Mouse (Mus musculus): Measurements from ENCODE around the gene Aco1. TPM values are rescaled to one million over a fixed set of nuclear protein-coding genes. Genes with fewer than 3 reads are reported as not detected.

The Aco1 gene
- polyA plus RNA-seq, 1 experiment from 2014 or later = 60.3 TPM

DNA sequence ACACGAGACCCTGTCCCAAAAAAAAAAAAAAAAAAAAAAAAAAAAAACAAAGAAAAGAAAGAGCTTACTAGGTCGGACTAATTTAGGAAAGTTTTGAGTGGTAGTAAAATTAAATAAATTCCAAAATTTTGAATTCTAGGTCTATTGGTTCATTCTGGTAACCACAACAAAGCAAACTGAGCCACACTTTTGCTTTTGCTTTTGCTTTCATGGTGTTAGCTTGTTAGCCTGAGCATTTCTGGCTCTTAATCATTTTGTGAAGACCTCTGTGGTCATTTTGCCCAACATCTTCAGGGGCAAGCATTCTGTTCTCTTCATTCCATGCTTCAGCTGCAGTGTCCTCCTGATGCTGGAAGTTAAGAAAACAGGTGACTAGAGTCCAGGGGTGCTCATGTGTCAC is 29.5 kb downstream of the Aco1 start:
- no peak for ATAC-seq (ENCODE audit: low read depth)
- 72% methylated on average over 2 of the region's 2 CpGs for WGBS
- H3K27ac ChIP-seq (ENCODE audit: low read length) = no peak overlapping the region

DNA sequence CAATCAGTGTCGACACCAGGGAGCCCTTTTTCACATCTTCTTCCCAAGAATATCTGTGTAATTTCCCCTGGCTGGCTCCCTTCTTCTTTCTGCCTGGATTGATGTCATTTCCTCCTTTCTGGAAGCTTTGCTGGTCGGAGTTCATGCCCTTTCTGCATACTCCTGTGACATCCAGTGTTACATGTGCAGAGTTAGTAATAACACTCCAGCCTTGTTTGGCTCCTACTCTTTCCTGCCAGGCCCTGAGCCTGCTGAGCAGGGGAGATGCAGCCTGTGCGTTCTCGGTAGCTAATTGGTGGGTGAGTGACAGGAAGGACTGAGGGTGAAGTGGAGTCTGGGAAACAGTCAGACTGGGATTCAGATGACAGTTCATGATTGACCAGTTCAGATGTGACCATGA is 31.4 kb downstream of the Aco1 start:
- H3K4me1 ChIP-seq (replicated peaks; ENCODE audit: control insufficient read depth, insufficient read depth, low read length) = no peaks in the 10 kb centered on the region; the same call in 1 of the 2 replicates
- H3K9me3 ChIP-seq (ENCODE audit: control insufficient read depth, low read length) = no peaks in the 10 kb centered on the region
- peaks cover 14% of the 10 kb centered on the region for H3K36me3 ChIP-seq (ENCODE audit: control insufficient read depth, insufficient read depth, low read length)
- H3K27me3 ChIP-seq (ENCODE audit: control insufficient read depth, insufficient read depth, low read depth, low read length) = no peaks in the 10 kb centered on the region
- no peak overlapping the region for H3K4me3 ChIP-seq (ENCODE audit: low read length)
- ATAC-seq (ENCODE audit: low read depth) = 0 out of 2 replicates have a peak, but pooled peaks have one; percentile 52
- 57% methylated on average over 4 of the region's 4 CpGs for WGBS
- no peak overlapping the region for H3K4me2 ChIP-seq (ENCODE audit: low read depth, low read length)
- no peak overlapping the region for H3K27ac ChIP-seq (ENCODE audit: low read length)
- no peak overlapping the region for H3K9ac ChIP-seq (ENCODE audit: low read length)

More for the DNA sequence above, 29.5 kb downstream of the Aco1 start:
- H3K4me1 ChIP-seq (replicated peaks; ENCODE audit: control insufficient read depth, insufficient read depth, low read length) = no peaks in the 10 kb centered on the region; the same call in 1 of the 2 replicates
- no peak overlapping the region for H3K4me2 ChIP-seq (ENCODE audit: low read depth, low read length)
- H3K4me3 ChIP-seq (ENCODE audit: low read length) = no peak overlapping the region
- no peak overlapping the region for H3K9ac ChIP-seq (ENCODE audit: low read length)
- H3K9me3 ChIP-seq (ENCODE audit: control insufficient read depth, low read length) = no peaks in the 10 kb centered on the region
- peaks cover 9% of the 10 kb centered on the region; the same call in 1 of the 2 replicates for H3K36me3 ChIP-seq (ENCODE audit: control insufficient read depth, insufficient read depth, low read length)
- H3K27me3 ChIP-seq (ENCODE audit: control insufficient read depth, insufficient read depth, low read depth, low read length) = no peaks in the 10 kb centered on the region

DNA sequence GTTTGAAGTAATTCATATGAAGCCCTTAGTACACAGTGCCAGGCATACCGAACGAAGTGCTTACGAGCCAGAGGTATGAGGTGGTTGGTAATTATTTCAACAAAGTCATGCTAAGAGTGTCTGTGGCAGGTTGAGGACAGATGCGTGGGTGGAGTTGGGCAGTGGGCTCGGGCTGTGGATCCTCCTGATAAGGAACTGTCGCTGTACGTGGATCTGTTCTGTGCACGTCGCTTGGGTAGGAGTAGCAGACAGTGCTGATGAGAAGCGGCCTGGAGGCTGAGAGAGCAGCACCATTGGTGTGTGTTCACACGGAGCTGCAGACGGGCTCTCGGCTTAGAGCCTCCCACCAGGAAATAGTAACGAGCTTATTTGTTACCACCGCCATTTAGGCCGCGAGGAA is 35.7 kb downstream of the Aco1 start:
- Histone ChIP-seq H3K36me3 (ENCODE audit: control insufficient read depth, insufficient read depth, low read length) (peaks cover 16% of the 10 kb centered on the region), H3K9ac (ENCODE audit: low read length) (no peak overlapping the region), H3K4me2 (ENCODE audit: low read depth, low read length) (no peak overlapping the region), H3K4me3 (ENCODE audit: low read length) (no peak overlapping the region), H3K9me3 (ENCODE audit: control insufficient read depth, low read length) (no peaks in the 10 kb centered on the region), H3K27me3 (ENCODE audit: control insufficient read depth, insufficient read depth, low read depth, low read length) (no peaks in the 10 kb centered on the region), H3K4me1 (replicated peaks; ENCODE audit: control insufficient read depth, insufficient read depth, low read length) (no peaks in the 10 kb centered on the region; the same call in 1 of the 2 replicates), H3K27ac (ENCODE audit: low read length) (no peak overlapping the region)
- ATAC-seq (ENCODE audit: low read depth) = no peak
- WGBS = 87% methylated on average over 17 of the region's 17 CpGs

DNA sequence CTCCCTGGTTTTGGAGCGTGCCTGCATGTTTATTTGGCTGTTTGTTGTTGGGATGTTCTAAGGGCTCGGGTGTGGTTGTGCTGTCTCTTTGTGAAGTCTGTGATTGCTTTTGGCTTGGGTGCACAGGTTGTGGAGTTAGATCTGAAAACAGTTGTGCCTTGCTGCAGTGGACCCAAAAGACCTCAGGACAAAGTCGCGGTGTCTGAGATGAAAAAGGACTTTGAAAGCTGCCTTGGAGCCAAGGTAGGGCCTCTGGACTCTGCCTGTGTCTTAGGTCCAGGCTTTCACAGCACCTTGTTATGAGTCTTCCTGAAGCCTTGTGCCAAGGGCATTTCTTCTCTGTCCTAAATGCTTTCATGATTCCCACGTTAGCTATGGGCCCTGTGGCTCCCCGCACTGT is 37.2 kb downstream of the Aco1 start:
- H3K4me2 ChIP-seq (ENCODE audit: low read depth, low read length) = no peak overlapping the region
- no peak overlapping the region for H3K9ac ChIP-seq (ENCODE audit: low read length)
- H3K4me3 ChIP-seq (ENCODE audit: low read length) = no peak overlapping the region
- no peak overlapping the region for H3K27ac ChIP-seq (ENCODE audit: low read length)
- ATAC-seq (ENCODE audit: low read depth) = no peak
- peaks cover 21% of the 10 kb centered on the region for H3K36me3 ChIP-seq (ENCODE audit: control insufficient read depth, insufficient read depth, low read length)
- 88% methylated on average over 6 of the region's 6 CpGs for WGBS
- no peaks in the 10 kb centered on the region for H3K9me3 ChIP-seq (ENCODE audit: control insufficient read depth, low read length)
- no peaks in the 10 kb centered on the region for H3K4me1 ChIP-seq (replicated peaks; ENCODE audit: control insufficient read depth, insufficient read depth, low read length)
- no peaks in the 10 kb centered on the region for H3K27me3 ChIP-seq (ENCODE audit: control insufficient read depth, insufficient read depth, low read depth, low read length)

DNA sequence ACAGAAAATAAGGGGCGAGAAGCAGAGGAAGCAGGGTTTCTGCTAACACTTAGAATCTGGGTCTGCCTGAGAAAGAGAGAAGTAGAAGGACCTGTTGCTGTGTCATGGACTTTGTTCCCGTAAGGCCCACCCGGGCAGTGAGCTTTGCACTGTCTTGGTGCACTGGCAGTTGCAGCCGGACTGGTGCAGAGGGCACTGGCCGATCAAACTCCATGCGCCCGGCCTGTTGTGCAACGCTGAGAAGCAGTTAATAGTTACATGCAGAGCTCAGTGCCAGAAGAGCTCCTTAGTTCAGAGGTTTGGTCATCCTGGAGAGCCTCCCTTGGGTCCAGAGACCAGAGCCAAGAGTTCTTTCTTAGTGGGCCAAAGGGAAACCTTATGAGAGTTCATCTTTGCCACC is 38.8 kb downstream of the Aco1 start:
- H3K9me3 ChIP-seq (ENCODE audit: control insufficient read depth, low read length) = no peaks in the 10 kb centered on the region
- no peaks in the 10 kb centered on the region for H3K27me3 ChIP-seq (ENCODE audit: control insufficient read depth, insufficient read depth, low read depth, low read length)
- H3K36me3 ChIP-seq (ENCODE audit: control insufficient read depth, insufficient read depth, low read length) = peaks cover 20% of the 10 kb centered on the region
- H3K4me2 ChIP-seq (ENCODE audit: low read depth, low read length) = no peak overlapping the region
- no peak overlapping the region for H3K9ac ChIP-seq (ENCODE audit: low read length)
- ATAC-seq (ENCODE audit: low read depth) = no peak
- H3K4me1 ChIP-seq (replicated peaks; ENCODE audit: control insufficient read depth, insufficient read depth, low read length) = no peaks in the 10 kb centered on the region
- 91% methylated on average over 8 of the region's 8 CpGs for WGBS
- no peak overlapping the region for H3K4me3 ChIP-seq (ENCODE audit: low read length)
- H3K27ac ChIP-seq (ENCODE audit: low read length) = no peak overlapping the region

DNA sequence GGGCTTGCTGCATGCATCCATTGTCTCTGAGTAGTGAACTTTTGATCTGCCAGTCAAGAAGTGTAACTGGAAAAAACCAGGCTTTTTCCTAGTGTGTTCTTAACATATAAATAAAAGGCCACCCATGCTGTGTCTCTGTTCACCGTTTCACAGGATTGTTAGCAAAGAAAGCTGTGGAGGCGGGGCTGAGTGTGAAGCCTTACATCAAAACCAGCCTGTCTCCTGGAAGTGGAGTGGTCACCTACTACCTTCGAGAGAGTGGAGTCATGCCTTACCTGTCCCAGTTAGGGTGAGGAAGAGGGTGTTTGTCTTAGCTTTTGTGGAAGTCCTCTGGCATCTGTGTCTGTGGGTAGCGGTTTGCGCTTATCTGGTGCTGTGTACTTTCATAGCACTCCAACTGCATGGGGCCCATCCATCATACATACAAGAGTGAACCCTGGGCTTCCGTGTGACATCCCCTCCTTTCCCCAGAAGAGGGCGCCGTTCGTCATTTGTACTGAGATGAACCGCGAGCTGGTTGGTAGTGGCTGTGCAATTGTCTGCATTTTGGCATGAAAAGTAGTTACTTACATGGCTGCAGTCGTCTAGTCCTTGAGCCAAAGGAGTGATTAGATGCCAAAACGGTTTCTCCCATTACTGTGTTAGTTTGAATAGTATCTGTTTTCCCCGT is 39.9 kb downstream of the Aco1 start:
- ATAC-seq (ENCODE audit: low read depth) = peak; percentile 79
- no peak overlapping the region for H3K27ac ChIP-seq (ENCODE audit: low read length)
- H3K4me1 ChIP-seq (replicated peaks; ENCODE audit: control insufficient read depth, insufficient read depth, low read length) = no peaks in the 10 kb centered on the region
- H3K4me3 ChIP-seq (ENCODE audit: low read length) = no peak overlapping the region
- no peaks in the 10 kb centered on the region for H3K27me3 ChIP-seq (ENCODE audit: control insufficient read depth, insufficient read depth, low read depth, low read length)
- peaks cover 24% of the 10 kb centered on the region for H3K36me3 ChIP-seq (ENCODE audit: control insufficient read depth, insufficient read depth, low read length)
- no peak overlapping the region for H3K9ac ChIP-seq (ENCODE audit: low read length)
- H3K9me3 ChIP-seq (ENCODE audit: control insufficient read depth, low read length) = no peaks in the 10 kb centered on the region
- 30% methylated on average over 14 of the region's 14 CpGs for WGBS
- H3K4me2 ChIP-seq (ENCODE audit: low read depth, low read length) = no peak overlapping the region

DNA sequence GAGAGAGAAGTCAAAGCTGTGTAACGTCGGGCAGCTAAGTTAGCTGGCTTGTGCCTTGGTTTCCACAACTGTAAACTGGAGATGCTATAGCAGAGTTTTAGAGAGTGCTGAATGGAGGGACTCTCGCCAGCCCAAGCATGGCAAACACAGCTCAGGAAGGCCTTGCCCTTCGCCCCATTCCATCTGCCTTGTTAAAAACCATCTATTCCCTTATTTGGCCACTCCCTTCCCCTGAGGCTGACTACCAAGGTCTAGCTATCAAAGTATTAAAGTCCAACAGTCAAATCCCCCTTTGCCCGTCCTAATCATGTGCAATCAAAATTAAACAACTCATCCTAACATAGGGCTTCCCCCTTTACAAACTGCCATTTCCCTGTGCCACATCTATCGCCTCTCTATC is 40.9 kb downstream of the Aco1 start:
- Histone ChIP-seq H3K4me2 (ENCODE audit: low read depth, low read length) (no peak overlapping the region), H3K9me3 (ENCODE audit: control insufficient read depth, low read length) (no peaks in the 10 kb centered on the region), H3K9ac (ENCODE audit: low read length) (no peak overlapping the region), H3K27me3 (ENCODE audit: control insufficient read depth, insufficient read depth, low read depth, low read length) (no peaks in the 10 kb centered on the region), H3K36me3 (ENCODE audit: control insufficient read depth, insufficient read depth, low read length) (peaks cover 20% of the 10 kb centered on the region), H3K4me3 (ENCODE audit: low read length) (no peak overlapping the region), H3K27ac (ENCODE audit: low read length) (no peak overlapping the region), H3K4me1 (replicated peaks; ENCODE audit: control insufficient read depth, insufficient read depth, low read length) (no peaks in the 10 kb centered on the region)
- no peak for ATAC-seq (ENCODE audit: low read depth)
- 86% methylated on average over 6 of the region's 6 CpGs for WGBS

DNA sequence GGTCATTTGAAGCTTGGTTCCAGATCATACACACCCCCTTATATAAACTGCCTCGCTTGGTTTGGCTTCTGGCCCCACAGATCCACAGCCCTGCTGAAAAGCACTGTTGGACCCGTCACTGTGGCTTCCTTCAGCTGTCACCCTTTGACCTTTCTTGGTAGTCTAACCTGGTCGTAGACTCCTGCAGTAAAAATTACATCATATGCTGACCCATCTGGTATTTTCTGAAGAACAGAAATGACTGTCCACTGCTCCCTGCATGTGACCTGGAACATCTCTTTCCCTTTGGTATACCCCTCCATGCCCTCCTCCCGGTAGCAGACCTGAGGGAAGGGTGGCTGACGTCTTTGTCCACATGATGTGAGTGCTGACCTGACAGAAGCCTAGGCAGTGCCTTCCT is 41.6 kb downstream of the Aco1 start:
- H3K9ac ChIP-seq (ENCODE audit: low read length) = no peak overlapping the region
- H3K27ac ChIP-seq (ENCODE audit: low read length) = no peak overlapping the region
- H3K4me1 ChIP-seq (replicated peaks; ENCODE audit: control insufficient read depth, insufficient read depth, low read length) = no peaks in the 10 kb centered on the region
- WGBS = 72% methylated on average over 5 of the region's 5 CpGs
- no peak overlapping the region for H3K4me3 ChIP-seq (ENCODE audit: low read length)
- H3K27me3 ChIP-seq (ENCODE audit: control insufficient read depth, insufficient read depth, low read depth, low read length) = no peaks in the 10 kb centered on the region
- H3K36me3 ChIP-seq (ENCODE audit: control insufficient read depth, insufficient read depth, low read length) = peaks cover 18% of the 10 kb centered on the region
- ATAC-seq (ENCODE audit: low read depth) = no peak
- no peak overlapping the region for H3K4me2 ChIP-seq (ENCODE audit: low read depth, low read length)
- no peaks in the 10 kb centered on the region for H3K9me3 ChIP-seq (ENCODE audit: control insufficient read depth, low read length)

DNA sequence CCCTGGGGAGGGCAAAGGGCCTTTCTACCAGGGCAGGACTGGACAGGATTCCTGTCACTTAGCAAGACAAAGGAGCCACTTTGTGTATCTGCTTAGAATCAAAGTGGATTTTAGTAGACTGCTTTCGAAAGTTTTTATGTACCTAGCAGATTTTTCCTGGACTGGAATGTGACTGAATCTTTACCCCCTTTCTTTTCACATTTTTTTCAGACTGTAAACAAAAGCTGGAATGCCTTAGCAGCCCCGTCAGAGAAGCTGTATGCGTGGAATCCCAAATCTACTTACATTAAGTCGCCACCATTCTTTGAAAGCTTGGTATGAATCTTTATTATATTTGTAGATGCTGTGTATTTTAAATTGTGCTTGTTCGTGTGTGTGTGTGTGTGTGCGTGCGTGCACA is 45.1 kb downstream of the Aco1 start:
- no peak for ATAC-seq (ENCODE audit: low read depth)
- no peak overlapping the region for H3K4me2 ChIP-seq (ENCODE audit: low read depth, low read length)
- no peaks in the 10 kb centered on the region for H3K4me1 ChIP-seq (replicated peaks; ENCODE audit: control insufficient read depth, insufficient read depth, low read length)
- peaks cover 16% of the 10 kb centered on the region for H3K36me3 ChIP-seq (ENCODE audit: control insufficient read depth, insufficient read depth, low read length)
- no peaks in the 10 kb centered on the region for H3K9me3 ChIP-seq (ENCODE audit: control insufficient read depth, low read length)
- H3K27ac ChIP-seq (ENCODE audit: low read length) = no peak overlapping the region
- H3K27me3 ChIP-seq (ENCODE audit: control insufficient read depth, insufficient read depth, low read depth, low read length) = no peaks in the 10 kb centered on the region
- WGBS = 70% methylated on average over 7 of the region's 7 CpGs
- H3K4me3 ChIP-seq (ENCODE audit: low read length) = no peak overlapping the region
- no peak overlapping the region for H3K9ac ChIP-seq (ENCODE audit: low read length)

DNA sequence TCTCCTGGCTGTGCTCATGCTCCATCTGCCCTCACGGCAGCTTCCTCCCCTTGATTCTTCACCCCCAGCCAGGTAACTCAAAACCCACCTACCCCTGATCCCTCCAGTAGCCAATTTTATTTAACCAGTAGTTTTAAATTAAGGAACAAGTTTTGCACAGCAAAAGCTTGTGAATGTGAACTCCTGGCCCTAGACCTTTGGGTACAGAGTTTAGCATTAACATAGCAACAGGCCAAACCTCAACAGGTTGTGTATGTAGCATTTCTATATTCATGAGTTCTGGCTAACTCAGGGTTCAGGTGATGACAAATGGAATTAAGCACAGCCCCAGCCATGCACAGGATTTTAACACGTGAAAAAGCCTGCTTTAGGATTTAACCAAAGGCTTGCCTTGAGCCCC is 49.4 kb downstream of the Aco1 start:
- Histone ChIP-seq H3K27ac (ENCODE audit: low read length) (no peak overlapping the region), H3K4me2 (ENCODE audit: low read depth, low read length) (no peak overlapping the region), H3K9me3 (ENCODE audit: control insufficient read depth, low read length) (no peaks in the 10 kb centered on the region), H3K36me3 (ENCODE audit: control insufficient read depth, insufficient read depth, low read length) (peaks cover 11% of the 10 kb centered on the region), H3K27me3 (ENCODE audit: control insufficient read depth, insufficient read depth, low read depth, low read length) (no peaks in the 10 kb centered on the region), H3K4me1 (replicated peaks; ENCODE audit: control insufficient read depth, insufficient read depth, low read length) (no peaks in the 10 kb centered on the region), H3K4me3 (ENCODE audit: low read length) (no peak overlapping the region), H3K9ac (ENCODE audit: low read length) (no peak overlapping the region)
- 73% methylated on average over 2 of the region's 2 CpGs for WGBS
- no peak for ATAC-seq (ENCODE audit: low read depth)

Data from lung, embryonic 16.5 days (tissue).